Mouse (Mus musculus) left cerebral cortex, adult 9 months (tissue): ENCODE measurements around the gene Vps41.
A peak's percentile ranks its signal among the peaks of the same experiment; 100 is the strongest.

Experiments
- DNase-seq, 2 experiments: peaks; one replicate each; pipeline ENCODE4 v3.0.0; 2022; ENCODE audit warnings: low spot score in 2 of 2

The Vps41 gene

DNA sequence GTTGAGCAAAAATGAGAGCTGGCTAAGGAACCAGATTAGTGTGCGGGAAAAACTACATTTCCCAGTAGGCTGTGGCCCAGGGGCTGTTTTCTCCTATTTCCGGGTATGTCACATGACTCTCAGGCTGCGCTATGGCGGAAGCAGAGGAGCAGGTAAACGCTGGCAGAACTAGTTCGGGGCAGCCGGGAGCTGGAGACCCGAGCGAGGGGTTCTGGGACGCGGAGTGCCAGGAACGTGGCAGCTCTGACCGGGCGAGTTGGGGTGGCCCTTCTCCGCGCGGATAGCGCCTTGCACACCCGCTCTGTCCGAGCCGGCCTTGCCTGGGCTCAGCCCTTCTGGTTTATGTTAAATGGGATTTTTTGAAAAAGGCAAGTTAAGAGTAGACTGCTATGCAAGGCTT lies at the start of gene Vps41:
Gene Vps41, plus strand, starts transcription at position 102 of the 400 bp plus-strand sequence.
- DNase-seq = peak; percentile 68 to 84

DNA sequence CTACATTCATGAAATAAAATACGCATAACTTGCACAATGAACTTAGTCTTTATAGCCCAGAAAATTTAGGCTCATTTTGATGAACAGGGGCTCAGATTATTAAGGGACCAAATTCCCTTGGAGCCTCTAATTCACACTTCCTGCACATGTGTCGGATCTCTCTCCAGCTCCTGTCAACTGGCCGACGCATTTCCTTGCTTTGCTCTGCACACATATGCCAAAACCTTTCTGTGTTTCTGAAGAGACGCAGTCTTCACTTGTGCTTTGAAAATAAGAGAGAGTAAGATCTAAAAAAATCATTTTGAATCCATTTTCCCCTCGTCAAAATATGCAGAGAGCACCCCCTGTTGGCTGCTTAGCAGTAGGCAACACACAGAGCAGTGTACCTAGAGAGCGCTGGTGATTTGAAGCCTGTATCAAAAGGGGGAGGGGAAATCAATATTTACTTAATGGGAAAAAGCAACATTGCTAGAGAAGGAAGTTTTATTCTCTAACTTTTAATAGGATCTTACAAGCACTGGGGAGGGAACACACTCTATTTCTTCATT lies 18.5 kb upstream of the Vps41 start:
- peak in 1 of 2 experiments; percentile 62 for DNase-seq

DNA sequence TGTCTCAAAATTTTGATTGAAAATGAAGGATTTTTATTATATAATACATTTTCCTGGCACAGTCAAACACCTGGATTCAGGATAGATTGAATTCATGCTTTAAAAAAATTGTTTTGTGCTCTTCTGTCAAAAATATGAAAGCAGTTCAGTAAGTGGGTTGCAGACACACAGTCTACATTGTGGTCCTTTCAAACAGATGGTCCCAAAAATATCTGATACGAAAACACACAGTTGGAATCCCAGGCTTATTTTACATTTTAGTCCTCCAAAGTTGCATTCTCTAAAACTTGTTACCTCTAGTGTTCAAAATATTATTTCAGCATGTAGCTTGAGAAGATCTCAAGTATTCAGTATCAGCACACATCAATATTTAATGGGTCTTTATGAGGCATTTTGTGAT lies 5.4 kb upstream of the Vps41 start:
- DNase-seq = no peak

DNA sequence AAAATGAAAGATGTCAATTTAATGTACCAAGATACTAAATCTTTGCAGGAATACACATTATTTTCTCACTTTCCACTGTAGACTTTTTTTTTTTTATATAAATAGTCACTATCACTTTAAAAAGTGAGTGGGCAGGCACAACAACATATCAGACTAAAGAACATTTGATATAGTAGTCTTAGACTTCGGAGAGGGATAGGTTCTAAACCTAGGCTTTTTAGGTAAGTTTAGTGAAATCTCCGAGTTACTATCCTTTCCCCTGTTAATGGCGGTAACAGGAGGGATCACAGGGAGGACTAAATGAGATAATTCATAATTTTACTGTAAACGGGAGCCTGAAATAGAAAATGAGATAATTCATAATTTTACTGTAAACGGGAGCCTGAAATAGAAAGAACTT lies 379 bp upstream of the Vps41 start:
- no peak for DNase-seq

DNA sequence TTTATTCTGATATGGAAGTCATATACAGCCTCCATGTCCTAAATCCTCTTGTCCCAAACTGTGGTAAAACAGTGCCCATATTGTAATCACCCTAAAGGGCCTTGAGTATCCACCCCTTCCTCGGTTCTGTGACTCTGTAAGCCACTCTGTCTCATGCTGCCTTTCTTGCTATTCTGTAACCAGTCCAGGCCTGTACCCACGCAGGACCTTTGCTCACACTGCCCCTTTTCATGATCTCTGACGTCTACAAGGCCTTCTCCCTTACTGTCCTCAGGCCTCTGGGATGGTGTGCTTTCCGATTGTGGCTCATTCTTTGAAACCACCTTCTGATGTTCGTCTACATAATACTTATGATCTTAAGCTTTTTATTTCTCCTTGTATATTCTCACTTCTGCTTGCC lies 1.4 kb downstream of the Vps41 start:
- no peak for DNase-seq

DNA sequence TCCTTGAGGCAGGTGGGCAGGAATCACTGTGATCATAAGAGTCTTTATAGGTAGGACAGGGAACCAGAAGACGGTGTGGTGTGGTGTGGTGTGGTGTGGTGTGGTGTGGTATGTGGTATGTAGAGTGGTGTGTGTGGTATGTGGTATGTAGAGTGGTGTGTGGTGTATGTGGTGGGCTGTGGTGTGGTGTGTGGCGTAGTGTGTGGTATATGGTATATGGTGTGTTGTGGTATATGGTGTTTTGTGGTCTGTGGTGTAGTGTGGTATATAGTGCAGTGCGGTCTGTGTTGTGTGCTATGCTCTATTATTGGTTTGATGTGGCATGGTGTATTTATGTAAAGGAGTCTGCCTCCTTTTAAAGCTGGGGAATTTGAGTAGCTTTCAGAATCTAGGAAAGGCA lies 13.6 kb downstream of the Vps41 start:
- no peak for DNase-seq

DNA sequence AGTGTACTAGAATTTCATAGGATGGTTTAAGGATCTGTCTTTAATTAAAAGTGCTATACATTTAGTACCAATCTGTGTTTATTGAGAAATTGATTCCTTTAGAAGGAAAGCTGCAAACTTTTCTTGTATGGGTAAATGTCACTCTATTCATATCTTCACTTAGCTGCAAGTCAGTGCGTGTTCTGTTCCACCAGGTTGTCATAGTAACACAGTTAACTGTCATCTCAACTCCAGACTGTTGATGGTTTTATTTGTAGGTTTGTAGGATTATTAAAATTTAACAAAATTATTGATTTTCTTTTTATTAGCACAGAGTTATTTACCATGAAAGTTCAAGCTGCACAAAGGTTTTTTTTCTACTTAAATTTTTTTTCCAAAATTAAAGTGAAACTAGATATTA lies 19.5 kb downstream of the Vps41 start:
- no peak for DNase-seq

DNA sequence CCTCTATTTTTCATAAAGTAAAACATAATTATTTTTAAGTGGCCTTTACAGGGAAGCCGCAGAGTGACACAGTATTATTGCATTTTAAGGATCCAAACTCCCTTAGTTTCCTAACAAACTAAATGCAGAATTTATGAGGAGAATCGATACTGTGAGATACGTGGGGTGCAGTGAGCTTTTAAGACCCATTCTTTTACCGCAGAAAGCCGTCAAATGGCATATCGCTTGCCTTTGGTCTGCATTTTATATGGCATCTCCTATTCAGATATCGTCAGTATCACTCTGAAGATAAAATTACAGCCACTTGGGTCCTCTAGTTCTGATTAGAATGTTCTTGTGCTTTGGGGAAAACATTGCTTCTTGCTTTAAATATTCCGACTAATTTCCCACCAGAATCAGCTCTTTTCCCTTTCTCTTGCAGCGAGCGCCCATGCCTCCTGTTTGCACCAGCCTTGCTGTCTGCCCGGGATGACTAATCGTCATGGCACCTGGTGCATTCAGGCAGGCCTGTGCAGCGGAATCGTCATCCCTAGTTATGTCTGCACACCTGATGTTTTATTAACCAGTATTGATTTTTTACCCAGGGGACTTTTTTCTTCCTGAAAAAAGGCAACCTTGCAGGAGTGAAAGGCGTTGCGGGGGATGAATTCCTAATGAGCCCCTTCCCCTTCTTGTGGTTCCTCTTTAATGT lies 26.6 kb downstream of the Vps41 start:
- DNase-seq = peak; percentile 13 to 56

DNA sequence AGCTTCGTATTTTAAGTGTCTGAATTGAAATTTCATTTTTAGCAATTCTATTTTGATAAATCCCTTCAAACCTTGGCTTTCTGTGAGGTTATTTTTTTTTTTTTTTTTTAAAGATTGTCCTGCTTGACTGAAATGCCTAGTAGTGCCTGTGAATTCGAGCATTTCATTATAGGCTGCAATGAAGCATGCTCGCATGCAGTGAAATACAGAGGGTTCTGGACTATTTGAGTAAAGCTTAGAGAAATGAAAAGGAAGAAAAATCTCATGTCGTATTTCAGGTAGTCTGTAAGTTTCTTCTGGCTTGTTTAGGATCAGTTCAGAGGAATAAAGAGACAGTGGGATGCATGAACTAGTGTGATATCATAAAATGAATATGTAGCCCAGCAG lies 27.2 kb downstream of the Vps41 start:
- no peak for DNase-seq

DNA sequence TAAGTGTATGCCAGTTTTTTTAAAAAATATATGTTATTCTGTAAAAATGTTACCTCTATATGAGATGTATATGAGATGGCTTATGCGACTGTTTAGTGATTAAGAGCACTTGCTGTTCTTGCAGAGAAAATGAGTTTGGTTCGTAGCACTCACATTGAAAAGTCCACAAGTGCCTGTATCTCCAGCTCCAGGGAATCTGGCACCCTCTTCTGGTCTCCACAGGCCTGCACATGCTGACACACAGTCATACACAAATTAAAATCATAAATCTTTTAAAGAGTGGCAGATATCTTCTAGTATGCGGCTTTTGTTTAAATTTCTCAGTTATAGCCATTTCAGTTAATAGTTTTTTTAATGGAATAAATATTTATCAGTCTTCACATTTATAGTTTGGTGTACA lies 40.9 kb downstream of the Vps41 start:
- no peak for DNase-seq

DNA sequence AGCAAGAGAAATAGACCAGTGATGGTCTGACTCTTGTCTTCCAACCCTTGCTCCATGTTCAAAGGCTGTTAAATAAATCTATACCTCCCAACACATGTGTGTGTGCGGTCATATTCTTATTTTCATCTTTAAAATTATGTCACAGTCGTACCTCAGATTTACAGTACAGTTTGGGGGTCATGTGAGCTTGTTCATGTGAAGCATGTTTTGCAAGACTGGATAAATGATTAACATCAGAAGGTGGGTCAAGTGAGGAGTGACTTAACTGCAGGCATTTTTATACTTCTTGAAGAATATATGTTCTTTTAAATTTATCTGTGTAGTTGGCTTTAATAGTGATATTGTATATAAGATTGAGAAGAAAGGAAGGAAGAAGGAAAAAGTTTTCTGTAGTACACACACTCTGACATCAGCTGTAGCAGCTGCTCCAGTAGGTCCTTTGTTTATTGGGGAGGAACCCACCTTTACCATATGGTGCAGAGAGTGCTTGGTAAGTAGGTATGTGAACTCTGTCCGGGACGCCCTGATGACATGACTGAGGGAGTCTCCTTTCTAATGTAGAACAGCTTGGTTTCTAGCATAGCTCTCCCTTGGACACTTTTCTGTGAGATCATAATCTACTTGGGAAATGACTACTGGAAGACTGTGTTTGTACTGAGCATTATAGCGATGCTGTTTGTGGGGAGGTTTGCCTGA lies 42.4 kb downstream of the Vps41 start:
- DNase-seq = no peak

DNA sequence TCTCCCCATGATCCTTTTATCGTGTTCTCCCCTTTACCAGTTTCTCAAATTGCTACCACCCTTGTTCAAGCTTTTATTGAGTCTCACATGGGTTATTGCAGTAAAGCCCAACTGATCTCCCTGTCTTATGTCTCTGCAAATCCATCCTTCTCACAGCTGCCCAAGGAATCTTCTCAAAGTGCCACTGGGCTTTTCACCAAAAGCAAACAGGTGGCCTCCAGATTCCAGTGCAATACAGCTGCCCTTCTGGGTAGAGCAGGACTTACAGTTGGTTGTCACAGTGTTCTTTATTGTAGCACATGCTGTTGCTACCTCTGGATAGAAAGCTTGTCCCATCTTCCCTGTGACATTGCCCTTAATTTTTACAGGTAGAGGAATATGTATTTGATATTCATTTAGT lies 44.4 kb downstream of the Vps41 start:
- DNase-seq = no peak

DNA sequence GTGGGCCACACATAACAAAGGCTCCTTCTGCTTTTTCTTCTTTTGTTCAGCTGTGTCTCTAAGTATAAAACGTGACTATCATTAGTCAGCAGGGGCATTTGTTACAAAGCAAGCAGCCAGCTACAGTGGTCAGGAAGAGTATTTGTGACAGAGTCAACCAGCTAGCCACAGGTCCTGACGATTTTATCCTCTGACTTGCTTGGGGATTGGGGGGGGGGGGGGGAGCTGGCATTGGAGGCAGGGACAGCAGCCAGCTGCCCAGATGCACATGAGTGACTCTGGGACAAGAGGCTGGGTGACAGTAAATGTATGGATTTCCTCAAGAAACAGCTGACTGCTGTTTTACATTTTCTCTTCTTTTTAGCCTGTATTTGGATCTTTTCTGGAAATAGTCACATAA lies 50.8 kb downstream of the Vps41 start:
- no peak for DNase-seq

DNA sequence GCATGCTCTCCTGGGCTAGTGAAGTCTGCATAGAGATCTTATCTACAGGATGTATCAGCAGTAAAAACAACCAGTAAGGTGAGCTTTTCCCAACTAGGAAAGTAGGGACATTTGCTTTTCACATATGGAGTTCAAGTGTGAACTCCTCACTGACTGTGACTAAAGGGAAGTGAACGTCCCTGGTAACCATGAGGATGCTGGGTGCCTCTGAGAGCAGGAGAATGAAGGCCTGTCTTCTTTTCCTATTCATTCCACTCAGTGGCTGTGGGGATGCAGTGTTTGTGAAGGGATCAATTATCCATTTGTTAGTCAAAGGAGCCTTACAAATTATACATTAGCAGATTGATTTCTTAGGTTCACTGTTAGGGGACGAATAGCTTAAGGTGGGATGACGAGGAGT lies 51.4 kb downstream of the Vps41 start:
- DNase-seq = no peak

DNA sequence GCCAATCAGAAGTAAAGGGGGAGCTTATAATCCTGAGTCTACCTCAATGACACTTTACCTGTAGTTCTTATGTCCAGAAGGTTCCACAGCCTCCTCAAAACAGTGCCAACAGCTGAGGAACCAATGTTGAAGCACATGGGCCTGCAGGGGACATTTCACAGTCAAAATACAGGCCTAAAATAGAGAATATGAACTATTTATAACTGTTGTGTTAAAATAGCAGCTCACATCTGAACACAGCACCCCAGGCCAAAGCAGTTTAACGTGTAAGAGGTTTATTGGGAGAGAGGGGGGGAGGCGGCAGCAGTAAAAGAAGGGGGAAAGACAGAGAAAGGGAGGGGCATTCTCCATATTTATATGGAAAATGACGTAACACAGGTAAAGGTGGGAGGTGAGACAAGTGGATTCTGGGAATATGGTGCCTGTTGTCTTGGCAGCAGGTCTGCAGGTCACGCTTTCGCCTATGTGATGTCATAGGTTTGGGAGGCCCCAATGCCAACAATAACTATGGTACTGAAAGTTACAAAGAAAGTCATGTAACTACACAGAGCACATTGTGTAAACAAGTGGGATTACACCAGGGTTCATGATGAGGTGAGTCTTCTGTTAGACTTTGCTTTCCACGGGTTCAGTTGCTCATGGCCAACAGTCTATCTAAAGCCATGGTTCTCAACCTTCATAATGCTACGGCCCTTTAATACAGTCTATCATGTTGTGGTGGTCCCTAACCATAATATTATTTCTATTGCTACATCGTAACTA lies 56.5 kb downstream of the Vps41 start:
- DNase-seq = no peak

DNA sequence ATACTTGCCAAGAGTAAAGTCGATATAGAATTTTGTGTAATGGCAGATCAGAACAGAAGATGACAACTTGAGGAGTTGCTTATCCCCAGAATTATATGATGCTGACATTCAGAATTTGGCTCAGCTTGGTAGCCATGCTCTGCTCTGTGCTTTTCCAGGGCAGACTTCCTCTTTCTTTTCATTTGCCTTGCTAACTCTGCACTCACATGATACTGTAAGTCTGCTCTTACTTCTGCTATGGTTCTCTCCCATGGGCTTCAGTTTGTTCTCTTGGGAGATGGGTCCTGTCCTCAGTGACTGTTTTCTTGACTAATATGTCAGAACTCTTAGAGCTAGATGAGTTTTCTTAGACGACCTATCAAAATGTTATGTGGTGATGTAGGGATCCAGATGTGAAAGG lies 64.2 kb downstream of the Vps41 start:
- no peak for DNase-seq

DNA sequence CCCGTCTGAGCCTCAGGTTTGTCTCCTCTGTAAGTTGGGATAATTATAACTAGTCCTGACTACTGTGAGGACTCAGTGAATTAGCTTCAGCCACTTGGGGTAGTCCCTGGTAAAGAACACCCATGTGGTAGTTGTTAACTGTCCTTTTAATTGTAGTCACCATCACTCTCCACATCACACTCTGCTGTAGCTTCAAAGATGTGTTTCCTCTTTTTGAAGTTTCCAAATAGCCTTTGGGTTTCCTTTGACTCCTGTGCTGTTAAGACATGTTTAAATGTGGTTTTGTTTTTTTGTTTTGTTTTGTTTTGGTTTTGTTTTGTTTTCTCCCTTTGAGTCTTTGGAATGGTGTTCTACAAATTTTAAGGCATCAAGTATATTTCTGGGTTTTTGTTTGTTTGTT lies 68.6 kb downstream of the Vps41 start:
- DNase-seq = no peak

DNA sequence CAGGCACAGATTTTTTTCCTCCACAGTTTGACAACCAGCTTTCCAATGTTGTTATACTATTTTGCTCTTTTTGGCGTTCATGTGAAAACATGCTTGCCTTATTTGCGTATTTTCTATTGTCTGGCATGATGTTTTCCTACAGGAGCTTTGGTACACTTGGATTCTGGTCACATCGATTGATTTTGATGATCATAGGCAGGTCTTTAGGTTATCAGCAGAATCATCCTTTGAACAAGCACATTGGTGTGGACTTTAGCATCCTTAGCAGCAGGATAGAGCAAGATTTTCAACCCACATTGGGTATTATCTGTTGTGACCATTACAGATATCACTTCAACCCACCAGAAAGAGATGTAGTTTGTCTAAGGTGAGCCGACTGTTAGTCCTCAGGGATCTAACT lies 71.0 kb downstream of the Vps41 start:
- DNase-seq = no peak

DNA sequence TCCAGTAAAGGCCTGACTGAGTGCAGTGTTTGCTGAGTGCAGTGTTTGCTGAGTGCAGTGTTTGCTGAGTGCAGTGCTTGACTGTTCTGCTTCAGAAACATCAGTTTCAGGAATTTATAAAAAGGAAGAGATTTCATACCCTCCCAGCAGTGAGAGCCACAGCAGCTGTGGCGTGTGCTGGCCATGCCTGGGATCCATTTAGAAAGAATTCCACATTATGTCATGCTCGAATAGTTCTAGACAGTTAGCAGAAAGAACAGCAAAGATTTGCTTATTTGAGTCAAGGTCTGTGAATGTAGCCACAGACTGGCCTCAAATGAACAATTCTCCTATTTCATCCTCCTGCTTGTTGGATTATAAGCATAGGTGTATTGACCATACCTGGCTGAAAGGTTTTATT lies 71.6 kb downstream of the Vps41 start:
- no peak for DNase-seq

DNA sequence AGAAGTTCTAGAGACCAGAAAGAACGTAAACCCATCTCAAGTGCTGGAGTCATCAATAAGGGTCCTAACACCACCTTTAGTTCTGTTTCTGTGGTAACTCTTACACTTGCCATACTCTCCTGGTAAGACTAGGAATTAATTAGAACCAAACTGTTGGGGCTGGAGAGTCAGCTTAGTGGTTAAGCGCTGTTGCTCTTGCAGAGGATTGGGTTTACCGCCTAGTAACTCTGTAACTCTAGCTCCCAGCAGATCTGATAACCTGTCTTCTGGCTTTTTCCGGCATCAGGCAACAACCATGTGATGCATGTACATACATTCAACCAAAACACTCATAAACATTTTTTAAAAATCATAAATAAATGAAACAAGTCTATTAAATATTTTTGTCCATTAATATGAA lies 72.6 kb downstream of the Vps41 start:
- no peak for DNase-seq

DNA sequence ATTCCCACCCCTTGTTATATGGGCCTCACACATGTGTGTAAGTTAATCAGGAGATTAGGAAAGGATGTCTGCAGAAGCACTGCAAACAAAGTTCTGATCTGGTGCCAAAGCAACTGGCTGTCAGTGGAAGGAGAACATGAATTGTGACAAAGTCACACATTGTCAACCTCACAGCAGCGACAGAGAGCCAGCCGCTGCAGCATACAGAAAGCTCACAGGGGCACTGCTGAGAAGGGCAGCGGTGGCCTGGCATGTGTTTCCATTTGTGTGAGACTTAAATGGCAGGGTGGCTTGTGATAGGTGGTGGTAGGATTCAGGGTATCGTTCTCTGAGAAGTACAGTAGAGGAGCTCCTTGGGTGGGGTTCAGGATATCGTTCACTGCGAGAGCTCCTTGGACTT lies 73.0 kb downstream of the Vps41 start:
- DNase-seq = no peak

DNA sequence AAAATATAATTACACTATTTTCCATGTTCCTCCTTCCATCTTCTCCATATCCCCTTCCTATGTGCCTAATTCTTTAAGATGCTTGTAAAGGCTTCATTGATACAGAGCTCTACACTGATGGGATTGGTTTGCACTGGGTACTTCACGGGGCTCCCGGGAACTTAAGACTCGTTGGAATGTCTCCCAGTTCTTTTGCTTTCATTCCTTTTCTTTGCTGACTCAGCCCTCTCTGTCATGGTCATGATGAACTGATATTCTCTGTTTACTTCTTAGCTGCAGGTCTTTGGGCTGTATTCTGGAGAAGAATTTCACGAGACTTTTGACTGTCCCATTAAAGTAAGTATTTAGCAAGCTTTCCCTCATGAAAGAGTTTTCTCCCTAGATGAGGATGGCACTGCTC lies 74.2 kb downstream of the Vps41 start:
- DNase-seq = no peak

DNA sequence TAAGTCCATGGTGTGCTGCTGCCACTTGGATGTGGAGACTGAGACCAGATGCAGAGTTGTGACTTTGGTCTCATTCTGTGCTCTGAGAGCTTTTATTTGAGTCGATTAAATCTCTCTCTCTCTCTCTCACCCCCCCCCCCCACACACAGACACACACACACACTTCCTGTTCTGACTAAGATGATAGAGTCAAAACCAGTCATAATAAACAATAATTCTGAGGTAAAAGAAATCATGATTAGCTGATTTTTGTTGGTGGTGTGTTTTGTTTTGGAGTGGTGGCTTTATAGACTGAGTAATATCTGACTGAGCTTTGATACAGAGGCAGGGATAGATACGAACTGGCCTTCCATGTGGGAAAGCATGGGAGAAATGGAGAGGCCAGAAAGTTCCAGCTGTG lies 74.6 kb downstream of the Vps41 start:
- DNase-seq = no peak
